Mouse (Mus musculus) fat pad, adult 2 months (tissue): ENCODE results near the gene Sav1.

Source experiments
- DNase-seq: peaks from one replicate; pipeline ENCODE4 v3.0.0-alpha.2; 2011; ENCODE audit warnings: low read depth, low spot score; ENCODE audit errors: extremely low read depth

The Sav1 gene

DNA sequence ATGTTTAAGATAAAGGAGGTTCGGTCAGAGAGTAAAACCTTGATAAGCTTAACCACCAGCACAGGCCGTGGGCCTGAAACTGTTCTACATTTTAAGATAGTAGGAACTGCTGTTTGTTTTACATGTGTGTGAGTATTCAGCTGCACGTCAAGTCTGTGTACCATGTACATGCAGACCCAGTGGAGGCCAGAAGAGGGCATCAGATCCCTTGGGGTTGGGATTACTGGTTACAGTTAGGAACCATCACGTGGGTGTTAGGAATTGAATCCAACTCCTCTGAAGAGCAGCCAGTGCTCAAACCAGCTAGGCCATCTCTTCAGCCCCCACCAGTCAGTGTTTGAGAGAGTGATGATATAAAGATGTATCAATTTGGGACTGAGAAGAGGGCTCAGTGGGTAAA is 24.3 kb downstream of the Sav1 start:
- no peak for DNase-seq

DNA sequence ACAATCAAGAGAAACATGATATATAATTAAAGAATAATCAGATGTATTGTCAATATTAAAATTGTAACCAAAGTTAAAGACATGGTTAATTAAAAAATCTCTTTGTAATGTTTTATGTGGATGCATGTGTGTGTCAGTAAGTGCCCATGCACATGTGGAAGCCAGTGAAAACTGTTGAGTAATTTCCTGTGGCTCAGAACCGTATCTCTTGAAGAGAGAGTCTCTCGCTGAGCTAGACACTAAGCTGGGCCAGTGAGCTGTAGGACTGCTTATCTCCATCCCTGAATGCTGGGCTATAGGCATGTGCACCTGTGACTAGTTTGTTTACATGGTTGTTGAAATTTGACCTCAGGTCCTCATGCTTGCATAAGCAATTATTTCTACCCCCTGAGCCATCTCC is 29.4 kb downstream of the Sav1 start:
- no peak for DNase-seq

DNA sequence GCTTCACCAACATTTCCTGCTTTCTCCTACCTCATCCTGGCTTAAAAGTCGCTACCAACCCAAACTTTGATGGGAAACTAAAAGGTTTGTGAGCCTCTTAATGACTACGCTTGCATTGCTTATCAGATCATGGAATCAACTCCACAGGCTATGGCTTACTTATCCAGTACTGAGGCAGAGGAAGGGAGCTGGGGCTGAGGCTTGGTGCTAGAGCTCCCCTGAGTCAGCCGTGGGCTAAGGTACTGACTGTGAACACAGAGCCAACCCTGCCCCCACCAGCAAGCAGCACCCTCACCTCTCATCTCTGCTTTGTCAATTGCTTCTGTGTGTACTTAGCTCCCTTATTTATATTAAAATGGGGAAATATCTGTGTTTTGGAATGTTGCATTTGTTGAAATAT is 39.3 kb downstream of the Sav1 start:
- no peak for DNase-seq

DNA sequence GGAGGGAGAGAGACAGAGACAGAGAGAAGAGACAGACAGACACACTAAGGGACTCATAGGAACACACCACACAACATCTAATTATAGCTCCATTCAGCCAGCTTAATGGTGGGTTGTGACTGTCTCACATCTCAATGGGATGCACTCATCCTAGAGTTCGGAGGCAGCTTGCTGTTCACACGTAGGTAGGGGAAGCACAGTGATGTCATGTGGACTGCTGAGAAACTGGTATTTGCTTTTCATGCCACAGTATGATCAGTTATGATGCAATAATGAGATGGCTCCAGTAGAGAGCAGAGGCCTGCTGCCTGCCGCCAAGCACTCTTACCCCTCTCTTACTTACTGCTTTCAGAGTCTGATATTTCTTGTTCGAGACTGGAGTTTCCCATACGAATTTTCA is 40.9 kb downstream of the Sav1 start:
- DNase-seq, result no peak

DNA sequence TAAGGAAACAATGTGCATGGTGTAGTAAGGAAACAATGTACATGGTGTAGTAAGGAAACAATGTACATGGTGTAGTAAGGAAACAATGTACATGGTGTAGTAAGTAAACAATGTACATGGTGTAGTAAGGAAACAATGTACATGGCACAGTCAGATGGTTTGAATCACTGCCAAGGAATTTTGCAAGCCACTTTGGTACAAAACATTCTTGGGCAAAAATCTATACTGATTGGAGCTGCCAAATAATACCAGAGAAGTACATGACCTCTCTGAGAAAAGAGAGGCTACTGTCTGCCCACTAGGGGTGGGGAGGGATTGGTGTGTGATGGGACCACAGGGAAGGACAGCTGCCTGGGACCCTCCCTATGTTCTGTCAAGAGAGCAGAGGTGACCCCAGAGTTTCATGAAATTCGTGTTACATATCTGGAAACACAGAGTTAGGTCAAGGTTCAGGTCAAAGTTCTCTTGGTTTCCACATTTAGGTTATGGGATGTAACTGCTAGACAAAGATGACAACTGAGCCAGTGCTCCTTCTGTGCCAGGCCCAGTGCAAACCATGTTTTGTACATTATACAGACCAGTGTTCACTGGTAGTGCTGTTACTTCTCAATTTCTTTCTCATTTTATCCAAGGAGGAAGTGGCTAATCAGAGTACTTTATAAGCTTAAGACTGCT is 45.0 kb downstream of the Sav1 start:
- no peak for DNase-seq

DNA sequence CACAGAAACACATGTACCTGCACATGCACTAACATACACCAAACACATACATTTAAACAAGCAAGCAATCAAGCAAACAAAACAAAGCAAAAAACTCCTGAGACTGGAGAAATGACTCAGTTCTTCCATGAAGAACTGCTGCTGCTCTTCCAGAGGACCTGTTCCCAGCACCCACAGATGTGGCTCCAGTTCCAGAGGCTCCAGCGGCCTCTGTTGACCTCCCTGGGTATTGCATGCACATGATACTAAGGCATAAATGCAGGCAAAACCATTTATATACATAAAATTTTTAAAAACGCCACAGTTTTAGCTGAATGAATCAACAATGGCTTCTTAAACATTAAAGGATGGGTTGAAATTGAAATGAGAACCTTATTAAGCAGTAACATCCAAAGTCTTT is 47.5 kb downstream of the Sav1 start:
- DNase-seq, result no peak

DNA sequence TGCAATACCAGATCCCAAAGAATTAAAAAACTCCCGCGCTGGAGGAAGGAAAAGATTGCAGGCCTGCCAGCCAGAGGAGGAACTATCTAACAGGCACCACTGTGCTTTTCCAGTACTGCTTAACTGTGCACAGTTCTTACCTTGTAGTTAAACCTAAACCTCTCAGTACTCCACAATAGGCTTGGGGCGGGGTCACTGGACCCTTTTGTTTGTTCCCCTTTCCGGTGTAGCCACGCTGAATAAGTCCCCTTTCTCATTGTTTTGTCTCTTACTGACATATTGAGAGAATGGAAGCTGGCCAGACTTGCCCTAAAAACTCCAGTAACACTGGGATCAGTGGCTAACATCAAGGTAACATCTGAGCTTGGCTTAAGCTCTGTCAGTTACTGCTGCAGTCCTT is 49.1 kb downstream of the Sav1 start:
- no peak for DNase-seq

DNA sequence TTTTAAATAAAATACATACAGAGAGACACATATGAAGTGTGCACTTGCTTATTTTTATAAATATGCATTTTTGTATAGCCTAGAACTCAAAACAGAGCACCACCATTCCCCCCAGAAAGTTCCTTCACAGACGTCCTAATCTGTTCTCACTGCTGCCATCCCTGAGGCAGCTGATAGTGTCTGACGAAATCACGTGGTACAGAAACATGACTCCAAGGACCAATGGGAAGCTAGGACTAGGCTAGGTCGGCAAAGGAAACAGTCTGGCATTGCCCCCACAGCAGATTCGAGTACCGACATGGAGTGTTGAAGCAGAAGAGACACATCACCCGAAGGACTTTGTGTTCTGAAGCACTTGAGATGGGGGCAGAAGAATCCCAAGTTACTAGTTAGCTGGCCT is 60.1 kb downstream of the Sav1 start:
- DNase-seq, result no peak

DNA sequence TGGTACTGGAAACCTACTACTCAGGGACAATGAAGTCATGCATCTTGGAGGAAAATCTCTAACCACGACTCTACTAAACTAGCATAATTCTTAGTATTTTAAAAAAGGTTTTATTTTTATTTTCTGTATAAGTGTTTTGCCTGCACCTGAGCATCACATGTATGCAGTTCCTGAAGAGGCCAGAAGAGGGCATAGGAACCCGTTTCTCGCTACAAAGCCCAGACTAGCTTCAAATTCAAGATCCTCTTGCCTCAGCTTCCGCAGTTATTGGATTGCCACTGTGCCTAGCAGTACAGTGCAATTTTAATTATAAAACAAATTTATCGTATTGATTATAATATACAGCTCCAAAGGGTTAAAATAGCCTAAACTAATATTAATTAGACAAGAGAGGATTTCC is 62.8 kb downstream of the Sav1 start:
- no peak for DNase-seq

DNA sequence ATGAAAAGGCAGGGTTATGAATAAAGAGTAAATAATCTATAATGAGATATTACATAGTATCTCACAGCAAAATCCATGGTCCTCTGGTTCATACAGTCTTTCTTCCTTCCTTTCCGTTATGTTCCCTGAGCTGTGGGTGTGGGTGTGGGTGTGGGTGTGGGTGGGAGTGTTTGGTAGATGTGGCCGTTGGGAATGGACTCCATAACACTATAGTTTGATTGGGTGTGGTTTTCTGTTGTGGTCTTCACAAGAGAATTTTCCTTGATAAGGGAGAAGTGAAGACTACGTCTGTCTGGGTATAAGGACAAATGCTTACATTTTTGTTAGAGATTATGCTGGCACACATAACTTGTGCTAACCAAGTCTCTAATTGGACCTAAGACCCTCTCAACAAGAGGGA is 63.2 kb downstream of the Sav1 start:
- no peak for DNase-seq

DNA sequence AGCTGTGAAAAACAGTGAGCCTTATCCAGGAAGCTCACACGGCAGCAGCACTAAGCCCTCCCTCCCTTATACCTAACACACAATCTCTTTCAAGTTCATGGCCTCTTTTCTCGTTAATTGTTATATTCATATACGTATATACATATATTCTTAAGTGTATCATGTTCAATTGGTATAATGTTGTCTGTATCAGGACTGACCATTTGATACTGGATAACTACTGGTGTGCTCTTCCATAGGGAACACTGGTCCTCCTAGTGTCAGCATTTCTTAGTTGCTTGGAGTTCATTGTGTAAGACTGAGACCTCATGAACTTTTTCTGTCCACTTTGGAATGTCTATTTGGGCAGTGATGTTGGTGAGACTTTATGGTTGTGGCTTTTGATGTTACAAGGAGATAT is 63.7 kb downstream of the Sav1 start:
- no peak for DNase-seq

DNA sequence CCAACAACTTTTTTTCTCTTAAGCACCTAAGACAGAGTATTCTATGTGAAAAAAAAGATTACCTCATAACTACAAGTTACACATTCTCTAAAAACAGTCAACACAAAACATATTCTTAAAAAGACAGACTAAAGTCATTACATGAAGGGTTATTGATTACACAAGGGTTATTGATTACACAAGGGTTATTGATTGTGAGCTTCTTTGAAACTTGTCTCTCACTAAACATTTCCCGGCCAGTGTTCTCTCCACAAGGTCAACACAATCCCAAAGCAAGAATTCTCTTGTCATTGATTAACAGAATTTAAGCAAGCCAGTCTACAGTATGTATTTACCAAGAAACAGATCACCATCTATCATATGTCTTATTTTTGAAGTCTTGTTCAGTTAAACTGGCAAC is 64.7 kb downstream of the Sav1 start:
- DNase-seq, result no peak

DNA sequence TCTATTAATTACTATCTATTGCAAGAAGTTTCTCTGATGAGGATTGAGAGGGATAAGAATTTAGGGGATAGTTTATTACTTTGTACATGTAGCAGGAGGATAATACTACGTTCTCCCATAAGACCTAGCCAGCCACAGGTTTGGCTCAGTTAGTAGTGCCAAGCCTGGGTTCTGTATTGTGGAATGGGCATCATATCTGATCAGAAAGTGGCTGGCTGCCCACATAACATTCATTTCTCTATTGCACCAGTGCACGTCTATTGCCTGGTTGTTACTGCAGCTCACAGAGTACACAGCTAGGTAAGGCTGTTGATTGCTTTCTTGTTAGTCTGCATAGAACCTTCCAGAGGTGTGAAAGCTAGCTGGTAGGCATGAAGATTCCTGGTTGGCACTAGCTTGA is 68.9 kb downstream of the Sav1 start:
- DNase-seq, result no peak
